Mouse (Mus musculus) heart, embryonic 16.5 days (tissue): ENCODE results near the gene Cpb2. TPM values are rescaled to one million over a fixed set of nuclear protein-coding genes. Genes with fewer than 3 reads are reported as not detected.

Experiments
- ATAC-seq: fragments of 200-750 bp; cut with Nextera tagmentation; replicated peaks from 2 replicates; pipeline ENCODE4 v1.8.0; 2017; ENCODE audit warnings: moderate number of reproducible peaks; ENCODE audit not compliant: insufficient read depth, low FRiP score; ENCODE audit errors: extremely low read depth
- H3K27ac ChIP-seq: fragments of 300-500 bp; sonication (generic); 2 replicates; pipeline ENCODE4 v1.5.1; 2014; ENCODE audit warnings: mild to moderate bottlenecking, low read length, control low read depth, moderate library complexity
- H3K27me3 ChIP-seq: fragments of 300-500 bp; sonication (generic); 2 replicates; pipeline ENCODE4 v1.6.1; 2014; ENCODE audit warnings: low read length, mixed read lengths; ENCODE audit not compliant: control insufficient read depth, insufficient read depth
- H3K36me3 ChIP-seq: fragments of 300-500 bp; sonication (generic); 2 replicates; pipeline ENCODE4 v1.6.1; 2014; ENCODE audit not compliant: control insufficient read depth, insufficient read depth
- H3K4me1 ChIP-seq: fragments of 300-500 bp; sonication (generic); 2 replicates; pipeline ENCODE4 v1.6.1; 2014; ENCODE audit warnings: low read length, mixed read lengths; ENCODE audit not compliant: control insufficient read depth, insufficient read depth
- H3K4me2 ChIP-seq: fragments of 300-500 bp; sonication (generic); 2 replicates; pipeline ENCODE4 v1.6.1; 2014; ENCODE audit warnings: low read depth, mild to moderate bottlenecking, control low read depth, low read length
- H3K4me3 ChIP-seq: fragments of 300-500 bp; sonication (generic); 2 replicates; pipeline ENCODE4 v1.5.1; 2014; ENCODE audit warnings: mild to moderate bottlenecking, control low read depth, low read length
- H3K9ac ChIP-seq: fragments of 300-500 bp; sonication (generic); 2 replicates; pipeline ENCODE4 v1.6.1; 2014; ENCODE audit warnings: low read length, control low read depth
- H3K9me3 ChIP-seq: fragments of 300-500 bp; sonication (generic); replicated peaks from 2 replicates; pipeline ENCODE4 v1.6.1; 2016; ENCODE audit warnings: low read length; ENCODE audit not compliant: control insufficient read depth
- WGBS: fragments of 180-500 bp; shearing (Covaris S2); extraction: QIAGEN DNeasy Blood & Tissue Kit; methylation state at CpG from one replicate; pipeline ENCODE4 v1.1.7; 2014; 5-methylcytosine and 5-hydroxymethylcytosine counted together
- polyA plus RNA-seq: library from polyadenylated mRNA; unstranded; fragments of >200 nt; fragmentation: Nextera tagmentation; extraction: Ambion mirVana; gene quantifications from 2 replicates; pipeline ENCODE4 v1.2.1, GENCODE M21; 2015

Cpb2 gene
- polyA plus RNA-seq, 1 experiment from 2014 or later: 0.21 TPM

DNA sequence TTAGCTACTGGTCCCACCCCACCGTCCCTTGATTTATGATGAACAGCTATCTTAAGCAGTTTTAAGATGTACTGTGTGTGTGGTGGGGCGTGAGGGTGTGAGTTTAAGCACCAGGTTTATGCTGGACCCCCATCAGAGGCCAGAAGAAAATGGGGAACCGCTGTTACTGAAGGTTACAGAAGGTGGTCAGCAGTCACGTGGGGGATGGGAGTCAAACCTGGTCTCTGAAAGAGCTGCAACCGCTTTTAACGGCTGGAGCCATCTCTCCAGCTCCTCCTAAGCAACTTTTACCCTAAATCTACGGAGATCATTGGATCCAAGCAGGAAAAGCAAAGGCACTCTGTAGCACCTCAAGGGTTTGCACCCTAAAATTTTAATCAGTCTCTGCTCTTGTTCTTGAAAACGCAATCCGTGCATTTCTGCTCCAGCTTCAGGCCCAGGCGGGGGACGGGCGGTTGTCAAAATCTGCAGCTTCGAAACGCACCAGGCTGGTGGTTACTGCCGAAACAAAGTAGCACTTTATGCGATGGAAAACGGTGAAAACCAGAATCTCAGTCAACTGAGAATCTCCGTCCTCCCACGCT lies 41.6 kb downstream of the Cpb2 start:
- Histone ChIP-seq H3K4me3 (peak overlapping the region; percentile 88), H3K4me1 (peaks cover 19% of the 10 kb centered on the region), H3K9me3 (no peaks in the 10 kb centered on the region), H3K9ac (peak overlapping the region; percentile 84), H3K27me3 (no peaks in the 10 kb centered on the region; the same call in 1 of the 2 replicates), H3K27ac (peak overlapping the region; percentile 66), H3K4me2 (peak overlapping the region; percentile 80), H3K36me3 (no peaks in the 10 kb centered on the region)
- 5% methylated on average over 19 of the region's 19 CpGs for WGBS
- ATAC-seq: peak; percentile 29; the same call in 1 of the 2 replicates

DNA sequence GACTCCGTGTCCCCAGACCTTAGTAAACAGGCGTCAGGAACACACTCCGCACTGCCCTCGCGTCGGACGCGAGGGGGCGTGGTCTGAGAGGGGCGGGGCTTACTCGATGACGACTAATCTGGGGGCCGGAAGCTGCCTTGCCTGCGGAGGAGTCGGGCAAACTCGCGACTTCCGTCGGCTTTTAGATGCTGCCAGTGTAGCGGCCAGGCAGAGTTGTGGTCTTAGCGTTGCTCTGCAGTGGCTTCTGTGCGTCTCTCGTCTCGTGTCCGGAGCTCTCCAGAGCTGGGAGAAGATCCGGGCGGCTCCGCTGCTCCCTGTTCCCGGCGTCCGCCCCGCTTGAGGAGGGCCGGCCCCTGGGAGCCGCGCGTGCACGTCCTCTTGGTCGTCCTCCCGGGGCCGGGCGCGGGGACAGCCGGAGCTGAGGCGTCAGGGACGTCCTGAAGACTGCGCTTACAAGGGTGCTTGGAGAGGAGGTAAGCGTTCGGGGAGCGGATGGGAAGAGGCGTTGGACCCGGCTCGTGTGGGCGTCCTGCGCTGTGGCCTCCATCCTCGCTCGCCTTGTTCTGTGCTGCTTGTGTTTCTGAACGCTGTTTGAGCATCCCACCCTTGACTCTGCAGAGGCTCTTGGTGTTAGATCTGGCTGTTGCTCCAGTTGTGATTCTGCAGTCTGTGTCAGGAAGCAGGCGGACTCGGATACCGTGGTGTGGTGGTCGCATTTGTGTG lies 42.3 kb downstream of the Cpb2 start, which contains the start of gene Zc3h13:
Gene Zc3h13, plus strand, starts transcription at position 181 of the 723 bp plus-strand sequence.
- H3K27ac ChIP-seq: peak within 1 kb of the TSS; percentile 82
- peak within 1 kb of the TSS; percentile 84 for H3K9ac ChIP-seq
- H3K4me2 ChIP-seq: peak within 1 kb of the TSS; percentile 94
- under 1% methylated on average over 61 of the region's 61 CpGs for WGBS
- no peaks in the 10 kb centered on the region for H3K36me3 ChIP-seq
- H3K4me3 ChIP-seq: peak within 1 kb of the TSS; percentile 88
- H3K9me3 ChIP-seq: no peaks in the 10 kb centered on the region
- H3K4me1 ChIP-seq: peaks cover 19% of the 10 kb centered on the region
- ATAC-seq: peak; percentile 99
- H3K27me3 ChIP-seq: no peaks in the 10 kb centered on the region; the same call in 1 of the 2 replicates

GRCm38 (mm10) chr14:75301081-75301480 lies 59.0 kb downstream of the Cpb2 start:
- Histone ChIP-seq H3K4me1 (0 out of 2 replicates have a peak, but pooled peaks cover 2% of the 10 kb centered on the region), H3K9ac (no peak overlapping the region), H3K36me3 (no peaks in the 10 kb centered on the region), H3K27me3 (no peaks in the 10 kb centered on the region), H3K9me3 (no peaks in the 10 kb centered on the region), H3K4me2 (no peak overlapping the region), H3K4me3 (no peak overlapping the region), H3K27ac (no peak overlapping the region)
- ATAC-seq: no peak
- 90% methylated on average over 1 of the region's 1 CpGs for WGBS

- no peak for ATAC-seq
- Histone ChIP-seq H3K4me2 (no peak overlapping the region), H3K27ac (no peak overlapping the region), H3K4me1 (0 out of 2 replicates have a peak, but pooled peaks cover 2% of the 10 kb centered on the region), H3K9ac (no peak overlapping the region), H3K9me3 (no peaks in the 10 kb centered on the region), H3K36me3 (no peaks in the 10 kb centered on the region), H3K4me3 (no peak overlapping the region), H3K27me3 (no peaks in the 10 kb centered on the region)
- 62% methylated on average over 5 of the region's 5 CpGs for WGBS
Observed at GRCm38 (mm10) chr14:75303807-75304206, 61.7 kb downstream of the Cpb2 start.

- H3K4me3 ChIP-seq: no peak overlapping the region
Observed at GRCm38 (mm10) chr14:75307855-75308254, 65.8 kb downstream of the Cpb2 start.

GRCm38 (mm10) chr14:75309336-75309992 lies 67.4 kb downstream of the Cpb2 start:
- Histone ChIP-seq H3K27ac (no peak overlapping the region), H3K4me3 (no peak overlapping the region), H3K9ac (no peak overlapping the region), H3K9me3 (no peaks in the 10 kb centered on the region), H3K36me3 (0 out of 2 replicates have a peak, but pooled peaks cover 2% of the 10 kb centered on the region), H3K4me1 (no peaks in the 10 kb centered on the region), H3K4me2 (no peak overlapping the region), H3K27me3 (no peaks in the 10 kb centered on the region)
- ATAC-seq: no peak
- WGBS: 68% methylated on average over 5 of the region's 5 CpGs

More at GRCm38 (mm10) chr14:75307855-75308254, 65.8 kb downstream of the Cpb2 start:
- H3K27me3 ChIP-seq: no peaks in the 10 kb centered on the region
- no peaks in the 10 kb centered on the region for H3K4me1 ChIP-seq
- H3K4me2 ChIP-seq: no peak overlapping the region
- no peak overlapping the region for H3K9ac ChIP-seq
- no peaks in the 10 kb centered on the region for H3K9me3 ChIP-seq
- 0 out of 2 replicates have a peak, but pooled peaks cover 2% of the 10 kb centered on the region for H3K36me3 ChIP-seq
- ATAC-seq: no peak
- H3K27ac ChIP-seq: no peak overlapping the region

GRCm38 (mm10) chr14:75314484-75314883 lies 72.4 kb downstream of the Cpb2 start:
- H3K4me3 ChIP-seq: no peak overlapping the region
- H3K4me2 ChIP-seq: no peak overlapping the region
- no peak overlapping the region for H3K27ac ChIP-seq
- H3K9me3 ChIP-seq: no peaks in the 10 kb centered on the region
- no peaks in the 10 kb centered on the region for H3K4me1 ChIP-seq
- no peaks in the 10 kb centered on the region for H3K27me3 ChIP-seq
- WGBS: 87% methylated on average over 2 of the region's 2 CpGs
- ATAC-seq: no peak
- H3K9ac ChIP-seq: no peak overlapping the region
- peaks cover 4% of the 10 kb centered on the region; the same call in 1 of the 2 replicates for H3K36me3 ChIP-seq

DNA sequence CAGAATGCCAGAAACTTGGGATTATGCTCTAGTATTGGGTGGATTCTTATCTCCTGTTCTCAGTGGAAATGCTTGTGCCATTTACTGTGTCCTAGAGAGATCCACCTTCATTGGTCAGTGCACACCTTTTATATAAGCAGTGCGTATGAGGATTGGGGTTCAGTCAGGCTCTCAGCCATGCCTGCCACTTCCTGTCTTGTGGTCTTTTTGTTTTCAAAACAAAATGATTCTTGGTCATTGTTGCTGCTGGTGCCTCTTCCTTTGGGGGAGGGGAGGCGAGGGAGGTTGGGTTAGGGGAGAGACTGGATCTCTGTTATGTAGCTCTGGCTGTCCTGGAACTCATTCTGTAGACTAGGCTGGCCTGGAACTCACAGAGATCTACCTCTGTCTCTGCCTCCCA lies 76.6 kb downstream of the Cpb2 start:
- Histone ChIP-seq H3K9ac (no peak overlapping the region), H3K4me2 (no peak overlapping the region), H3K4me1 (no peaks in the 10 kb centered on the region), H3K27ac (no peak overlapping the region), H3K27me3 (no peaks in the 10 kb centered on the region), H3K36me3 (peaks cover 17% of the 10 kb centered on the region), H3K4me3 (no peak overlapping the region), H3K9me3 (no peaks in the 10 kb centered on the region)
- ATAC-seq: no peak
- WGBS: 78% methylated on average over 2 of the region's 2 CpGs

DNA sequence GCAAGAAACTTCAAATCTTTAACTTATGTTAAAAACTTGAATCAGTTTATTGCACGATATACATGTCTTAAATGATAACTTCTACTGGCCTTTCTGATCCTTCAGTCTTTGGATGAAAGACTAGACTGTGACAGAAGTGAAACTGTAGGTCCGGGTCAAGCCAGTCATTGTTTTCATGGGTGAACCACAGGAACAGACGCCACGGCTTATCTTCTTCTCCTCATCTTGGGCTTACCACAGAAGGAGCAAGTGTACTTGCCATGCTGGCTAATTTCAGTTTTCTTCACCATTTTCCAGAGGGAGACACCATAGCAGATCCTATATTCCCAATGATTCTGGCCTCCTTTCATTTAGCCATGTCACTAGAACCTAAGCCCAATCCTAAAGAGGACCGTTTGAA lies 78.2 kb downstream of the Cpb2 start:
- WGBS: 85% methylated on average over 5 of the region's 5 CpGs

More for the DNA sequence above, 78.2 kb downstream of the Cpb2 start:
- Histone ChIP-seq H3K9ac (no peak overlapping the region), H3K9me3 (no peaks in the 10 kb centered on the region), H3K27me3 (no peaks in the 10 kb centered on the region), H3K36me3 (peaks cover 23% of the 10 kb centered on the region), H3K4me3 (no peak overlapping the region), H3K27ac (no peak overlapping the region), H3K4me2 (no peak overlapping the region), H3K4me1 (no peaks in the 10 kb centered on the region)
- ATAC-seq: no peak
